Mouse (Mus musculus) inflammation-experienced regulatory T-cells, adult 16 weeks (primary cell): ENCODE results near the gene Map3k10. TPM values are rescaled to one million over a fixed set of nuclear protein-coding genes. Genes with fewer than 3 reads are reported as not detected.

Source experiments
- polyA plus RNA-seq: library from polyadenylated mRNA; unstranded; fragments of 100-300 nt; shearing (Covaris generic); gene quantifications from one replicate; pipeline ENCODE4 v1.2.1, GENCODE M21; 2017

The Map3k10 gene
- 1.1 TPM for polyA plus RNA-seq

DNA sequence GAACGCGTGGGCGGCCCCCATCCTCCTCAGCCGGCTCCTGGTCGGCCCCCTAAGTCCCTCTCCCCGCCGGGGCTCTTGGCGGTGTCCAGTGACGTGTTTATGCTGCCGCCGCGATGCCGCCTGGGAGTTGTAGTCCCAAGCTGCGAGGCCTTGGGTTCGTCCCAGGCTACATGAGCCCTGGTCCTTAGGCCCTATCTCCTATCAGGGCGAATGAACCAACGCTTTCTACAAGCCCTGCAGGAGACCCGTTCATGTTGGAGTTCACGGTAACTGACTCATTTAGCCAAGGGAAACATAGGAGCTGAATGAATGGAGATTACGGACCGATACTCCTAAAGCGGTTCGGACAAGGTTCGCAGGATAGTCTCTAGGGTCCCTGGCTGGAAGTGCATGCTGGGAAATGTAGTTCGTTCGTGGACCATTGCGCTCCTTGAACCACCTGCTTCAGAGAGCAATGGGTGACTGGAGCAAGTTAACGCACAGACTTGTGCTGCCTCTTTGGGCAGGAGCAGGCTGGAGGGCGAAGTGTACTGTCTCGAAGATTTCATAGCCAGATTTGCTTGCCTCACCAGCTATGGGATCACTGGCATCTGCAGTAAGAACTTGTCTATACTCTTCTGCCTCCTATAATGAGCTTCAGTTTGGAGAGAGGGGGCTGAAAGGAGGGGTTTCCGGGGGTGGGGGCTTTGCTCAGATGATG lies at the start of gene Map3k10:
Gene Map3k10 (minus strand): TSS at position 77 of the 700 bp plus-strand sequence.

GRCm38 (mm10) chr7:27688815-27689612 lies 14.6 kb upstream of the Map3k10 start, which contains the start of gene Zfp607b:
Gene Zfp607b (plus strand): TSS chr7:27689340.

GRCm38 (mm10) chr7:27653681-27654437 lies 20.5 kb downstream of the Map3k10 start, which contains the start of gene Ttc9b:
Gene Ttc9b (plus strand): TSS chr7:27653915.

Other genes starting within 250 kb of the Map3k10 start
- gene Sptbn4, start 226.9 kb downstream of the Map3k10 start, polyA plus RNA-seq = 0.29 TPM
- 17.9 TPM for gene Blvrb, start 226.6 kb downstream of the Map3k10 start, polyA plus RNA-seq
- 67.9 TPM for gene Sertad3, start 200.8 kb downstream of the Map3k10 start, polyA plus RNA-seq
- 84.0 TPM for gene Sertad1, start 187.7 kb downstream of the Map3k10 start, polyA plus RNA-seq
- gene Prx, start 175.3 kb downstream of the Map3k10 start, polyA plus RNA-seq = 1.2 TPM
- gene Hipk4, start 151.3 kb downstream of the Map3k10 start, polyA plus RNA-seq = not detected
- gene Pld3, start 121.4 kb downstream of the Map3k10 start, polyA plus RNA-seq = 265 TPM
- 22.7 TPM for gene 2310022A10Rik, start 121.4 kb downstream of the Map3k10 start, polyA plus RNA-seq
- 111 TPM for gene Akt2, start 83.0 kb downstream of the Map3k10 start, polyA plus RNA-seq
- gene Ttc9b, start 20.7 kb downstream of the Map3k10 start, polyA plus RNA-seq = not detected
- gene Zfp607b, start 14.7 kb upstream of the Map3k10 start, polyA plus RNA-seq = 3.5 TPM
- 22.0 TPM for gene Zfp60, start 56.8 kb upstream of the Map3k10 start, polyA plus RNA-seq
- 4.0 TPM for gene Zfp626, start 132.6 kb upstream of the Map3k10 start, polyA plus RNA-seq
- 11.5 TPM for gene Zfp59, start 164.0 kb upstream of the Map3k10 start, polyA plus RNA-seq
- gene Zfp607a, start 182.9 kb upstream of the Map3k10 start, polyA plus RNA-seq = 13.5 TPM